25 mouse cellular contexts compared by ENCODE assay signal in genomic region chr16:23968888-23969287, GRCm38 (mm10). TPM values are rescaled to one million over a fixed set of nuclear protein-coding genes. Genes with fewer than 3 reads are reported as not detected.
DNase-seq lines count a peak whose midpoint lies in the region; ATAC-seq and TF ChIP-seq lines count a peak whose summit lies in the region.
"Had no signal": no experiment of that assay in that cellular context is flagged by ENCODE, and none has a peak within 500 bp of the region (broad histone marks: within the 10 kb centered on the region; RNA-seq: fewer than 3 reads in every experiment).

No protein-coding gene starts in this region.

- H3K4me1 ChIP-seq in lung, embryonic 14.5 days (ENCODE audit: insufficient read depth): 0 out of 2 replicates have a peak, but pooled peaks cover 6% of the 10 kb centered on the region
- no peaks in the 10 kb centered on the region; the same call in 1 of the 2 replicates for H3K4me1 ChIP-seq in lung, adult 2 months (ENCODE audit: control insufficient read depth, insufficient read depth, low read length)
- peaks cover 39% of the 10 kb centered on the region for H3K4me1 ChIP-seq in embryonic facial prominence, embryonic 13.5 days
- no peaks in the 10 kb centered on the region for H3K4me1 ChIP-seq in embryonic fibroblast, embryonic 13.5 days (ENCODE audit: control insufficient read depth, insufficient read depth, low read length)

- DNase-seq in lung, embryonic 14.5 days: peak; percentile 74
- no peak for DNase-seq in lung, adult 2 months
- DNase-seq in lung, postnatal 10 days: peak; percentile 58
- DNase-seq in lung, postnatal 14 days: no peak
- no peak for DNase-seq in embryo, embryonic 10 days (ENCODE audit: low spot score)
- DNase-seq in right cerebral cortex, postnatal 14 days: no peak
- DNase-seq: adrenal gland, postnatal 10 days; cerebellum, adult 11 months; cerebellum, adult 9-10 months; cerebellum, postnatal 25 days; gastrocnemius, postnatal 10 days; heart, adult 2 months; heart, postnatal 14 days had no signal

- H3K27me3 ChIP-seq in lung, embryonic 14.5 days (ENCODE audit: insufficient read depth, low read length): no peaks in the 10 kb centered on the region
- H3K27me3 ChIP-seq in embryonic facial prominence, embryonic 13.5 days: no peaks in the 10 kb centered on the region
- H3K27me3 ChIP-seq: heart, embryonic 15.5 days; hindbrain, embryonic 13.5 days had no signal

- 66% methylated on average over 4 of the region's 4 CpGs for WGBS in lung, embryonic 14.5 days
- WGBS in lung, adult 2 months: 74% methylated on average over 4 of the region's 4 CpGs
- 45% methylated on average over 4 of the region's 4 CpGs for WGBS in embryonic facial prominence, embryonic 13.5 days

- peak; percentile 68; the same call in 1 of the 2 replicates for ATAC-seq in lung, embryonic 14.5 days (ENCODE audit: insufficient read depth)
- ATAC-seq in embryonic facial prominence, embryonic 13.5 days (ENCODE audit: insufficient number of reproducible peaks, insufficient read depth, low FRiP score, low TSS enrichment, low read depth): no peak
- ATAC-seq: forebrain, embryonic 14.5 days; hindbrain, postnatal 0 days had no signal

- TF ChIP-seq POLR2A in lung, adult 2 months (IDR thresholded peaks at IDR 0.05; ENCODE audit: borderline replicate concordance, extremely low read depth, low read depth, low read length): no peak
- no peak for TF ChIP-seq POLR2A in embryonic fibroblast, embryonic 13.5 days (IDR thresholded peaks at IDR 0.05; ENCODE audit: low read depth, low read length)

- no peak for TF ChIP-seq CTCF in lung, embryonic 14.5 days (IDR thresholded peaks at IDR 0.05; ENCODE audit: low read depth)
- no peak for TF ChIP-seq CTCF in lung, adult 2 months (IDR thresholded peaks at IDR 0.05; ENCODE audit: insufficient read depth, low read length)
- TF ChIP-seq CTCF in embryonic fibroblast, embryonic 13.5 days (IDR thresholded peaks at IDR 0.05; ENCODE audit: borderline replicate concordance, insufficient read depth, low read length): no peak

- H3K4me2 ChIP-seq in lung, embryonic 14.5 days: no peak overlapping the region
- H3K4me2 ChIP-seq in embryonic facial prominence, embryonic 13.5 days: no peak overlapping the region
- H3K4me2 ChIP-seq: heart, embryonic 11.5 days; heart, embryonic 15.5 days; hindbrain, embryonic 13.5 days had no signal

- H3K4me3 ChIP-seq in lung, embryonic 14.5 days (ENCODE audit: low read depth, low read length): no peak overlapping the region
- H3K4me3 ChIP-seq in lung, adult 2 months (replicated peaks; ENCODE audit: extremely low read depth, low read depth, low read length): no peak overlapping the region
- no peak overlapping the region for H3K4me3 ChIP-seq in embryonic facial prominence, embryonic 13.5 days
- H3K4me3 ChIP-seq in embryonic fibroblast, embryonic 13.5 days (ENCODE audit: insufficient read depth, low read length): no peak overlapping the region
- H3K4me3 ChIP-seq: erythroblast, embryonic 14.5 days; forebrain, embryonic 10.5 days; heart, adult 2 months; heart, embryonic 15.5 days; hindbrain, embryonic 13.5 days had no signal

- H3K9me3 ChIP-seq in lung, embryonic 14.5 days (ENCODE audit: low read depth, low read length): no peaks in the 10 kb centered on the region; the same call in 1 of the 2 replicates
- H3K9me3 ChIP-seq in embryonic facial prominence, embryonic 13.5 days: no peaks in the 10 kb centered on the region
- H3K9me3 ChIP-seq: forebrain, embryonic 10.5 days; heart, embryonic 15.5 days; hindbrain, embryonic 13.5 days had no signal

- H3K36me3 ChIP-seq in lung, embryonic 14.5 days (ENCODE audit: insufficient read depth): peaks cover 10% of the 10 kb centered on the region
- peaks cover 37% of the 10 kb centered on the region for H3K36me3 ChIP-seq in embryonic facial prominence, embryonic 13.5 days
- H3K36me3 ChIP-seq: forebrain, embryonic 10.5 days; hindbrain, embryonic 13.5 days had no signal

- no peak overlapping the region for H3K9ac ChIP-seq in lung, embryonic 14.5 days
- H3K9ac ChIP-seq in embryonic facial prominence, embryonic 13.5 days: no peak overlapping the region
- H3K9ac ChIP-seq: heart, embryonic 15.5 days; hindbrain, embryonic 13.5 days had no signal

- no peak overlapping the region for H3K27ac ChIP-seq in lung, embryonic 14.5 days (ENCODE audit: low read depth)
- H3K27ac ChIP-seq in embryonic facial prominence, embryonic 13.5 days: peak overlapping the region; percentile 75
- peak overlapping the region; percentile 52; the same call in 1 of the 2 replicates for H3K27ac ChIP-seq in embryonic fibroblast, embryonic 13.5 days (ENCODE audit: insufficient read depth, low read length)
- H3K27ac ChIP-seq: forebrain, embryonic 10.5 days; heart, adult 2 months; heart, embryonic 15.5 days; hindbrain, embryonic 13.5 days; hindbrain, postnatal 0 days had no signal

RNA-seq across cellular contexts. Expression of gene Gm37419, which starts 19.4 kb away (rescaled TPM):
- polyA plus RNA-seq in lung, embryonic 14.5 days (2014; fragmentation: Nextera tagmentation; extraction: Ambion mirVana): not detected in 2 replicates
- polyA plus RNA-seq in lung, adult 2 months (2012; rRNA removed): not detected in 2 replicates
- polyA plus RNA-seq in embryonic facial prominence, embryonic 13.5 days (2015; fragmentation: Nextera tagmentation; extraction: Ambion mirVana): not detected in 2 replicates
- polyA plus RNA-seq in embryonic fibroblast, embryonic 13.5 days (2011; ENCODE audit: insufficient read length, low read depth, missing spikeins): not detected in 2 replicates
- polyA plus RNA-seq: brain, embryonic 14.5 days; C2C12; cortical plate, adult 2 months; erythroblast, embryonic 14.5 days; forebrain, embryonic 10.5 days; forebrain, embryonic 14.5 days; heart, adult 2 months; heart, embryonic 11.5 days; heart, embryonic 15.5 days; hindbrain, embryonic 13.5 days; hindbrain, postnatal 0 days had no signal

RNA-seq across cellular contexts. Expression of gene Bcl6, which starts 19.8 kb away (rescaled TPM):
- polyA plus RNA-seq in lung, embryonic 14.5 days (2014; fragmentation: Nextera tagmentation; extraction: Ambion mirVana): 1.1 and 1.2 TPM in 2 replicates
- polyA plus RNA-seq in lung, adult 2 months (2012; rRNA removed): 26.0 and 28.2 TPM in 2 replicates
- polyA plus RNA-seq in embryonic facial prominence, embryonic 13.5 days (2015; fragmentation: Nextera tagmentation; extraction: Ambion mirVana): 1.8 TPM in 2 replicates
- polyA plus RNA-seq in embryonic fibroblast, embryonic 13.5 days (2011; ENCODE audit: insufficient read length, low read depth, missing spikeins): 12.8 and 13.1 TPM in 2 replicates

RNA-seq across cellular contexts. Expression of gene Rtp2, which starts 36.7 kb away (rescaled TPM):
- not detected in 2 replicates for polyA plus RNA-seq in lung, embryonic 14.5 days (2014; fragmentation: Nextera tagmentation; extraction: Ambion mirVana)
- not detected in 2 replicates for polyA plus RNA-seq in lung, adult 2 months (2012; rRNA removed)
- polyA plus RNA-seq in embryonic facial prominence, embryonic 13.5 days (2015; fragmentation: Nextera tagmentation; extraction: Ambion mirVana): 0.79 and 2.4 TPM in 2 replicates
- not detected in 2 replicates for polyA plus RNA-seq in embryonic fibroblast, embryonic 13.5 days (2011; ENCODE audit: insufficient read length, low read depth, missing spikeins)
- polyA plus RNA-seq: C2C12; erythroblast, embryonic 14.5 days; forebrain, embryonic 10.5 days; forebrain, embryonic 14.5 days; heart, adult 2 months; heart, embryonic 11.5 days; heart, embryonic 15.5 days; hindbrain, embryonic 13.5 days had no signal

Comparison
In these comparisons a context has a peak if more than half of its experiments do, and no peak if none do; other contexts are left out.
1. DNase-seq: peak in lung, embryonic 14.5 days (single experiment) and lung, postnatal 10 days (single experiment); none in lung, adult 2 months (single experiment), lung, postnatal 14 days (single experiment), embryo, embryonic 10 days (single experiment) and right cerebral cortex, postnatal 14 days (single experiment).